Mouse (Mus musculus) ovary, adult 18-20 months (tissue): ENCODE measurements around the gene Gse1.

Experiments
- DNase-seq: peaks from one replicate; pipeline ENCODE4 v3.0.0; 2022; ENCODE audit warnings: low spot score, mixed read lengths

Gse1 gene

GRCm38 (mm10) chr8:120498349-120498831 lies 270.1 kb downstream of the Gse1 start:
- no peak for DNase-seq

- peak; percentile 51 for DNase-seq
Measured at GRCm38 (mm10) chr8:120498926-120499605, 270.8 kb downstream of the Gse1 start.

- no peak for DNase-seq
Measured at GRCm38 (mm10) chr8:120500701-120501261, 272.5 kb downstream of the Gse1 start.

GRCm38 (mm10) chr8:120501426-120501825 lies 273.2 kb downstream of the Gse1 start:
- DNase-seq = no peak

GRCm38 (mm10) chr8:120502428-120502827 lies 274.2 kb downstream of the Gse1 start:
- DNase-seq = no peak

- DNase-seq = no peak
Measured at GRCm38 (mm10) chr8:120504251-120505081, 276.2 kb downstream of the Gse1 start.

GRCm38 (mm10) chr8:120505082-120505511 lies 276.8 kb downstream of the Gse1 start:
- no peak for DNase-seq

- no peak for DNase-seq
Measured at GRCm38 (mm10) chr8:120505619-120506310, 277.5 kb downstream of the Gse1 start.

GRCm38 (mm10) chr8:120506562-120506961 lies 278.3 kb downstream of the Gse1 start:
- DNase-seq = no peak

GRCm38 (mm10) chr8:120507290-120507689 lies 279.0 kb downstream of the Gse1 start:
- DNase-seq = no peak

GRCm38 (mm10) chr8:120509136-120510034 lies 281.1 kb downstream of the Gse1 start:
- DNase-seq = no peak

- no peak for DNase-seq
Measured at GRCm38 (mm10) chr8:120510035-120510416, 281.8 kb downstream of the Gse1 start.

GRCm38 (mm10) chr8:120510863-120511457 lies 282.7 kb downstream of the Gse1 start:
- no peak for DNase-seq

GRCm38 (mm10) chr8:120511737-120512136 lies 283.5 kb downstream of the Gse1 start:
- no peak for DNase-seq

- no peak for DNase-seq
Measured at GRCm38 (mm10) chr8:120512326-120512725, 284.1 kb downstream of the Gse1 start.

- DNase-seq = no peak
Measured at GRCm38 (mm10) chr8:120513145-120513544, 284.9 kb downstream of the Gse1 start.

- DNase-seq = no peak
Measured at GRCm38 (mm10) chr8:120513638-120514461, 285.6 kb downstream of the Gse1 start.

GRCm38 (mm10) chr8:120515214-120515613 lies 287.0 kb downstream of the Gse1 start:
- no peak for DNase-seq

- DNase-seq = no peak
Measured at GRCm38 (mm10) chr8:120515650-120516049, 287.4 kb downstream of the Gse1 start.
